Mouse (Mus musculus) heart, adult 10 weeks (tissue): ENCODE measurements around the gene Srd5a1. TPM values are rescaled to one million over a fixed set of nuclear protein-coding genes. Genes with fewer than 3 reads are reported as not detected.

Experiments used
- polyA plus RNA-seq: library from polyadenylated mRNA; stranded (reverse); fragments of 350-450 nt; fragmentation: Illumina TruSeq; extraction: RNeasy Lipid Tissue Mini Kit (QIAGEN cat#74804); gene quantifications from one replicate; pipeline ENCODE4 v1.2.3, GENCODE M21; 2014; ENCODE audit warnings: low read depth, low replicate concordance

Gene Srd5a1
- polyA plus RNA-seq, result 0.81 TPM

DNA sequence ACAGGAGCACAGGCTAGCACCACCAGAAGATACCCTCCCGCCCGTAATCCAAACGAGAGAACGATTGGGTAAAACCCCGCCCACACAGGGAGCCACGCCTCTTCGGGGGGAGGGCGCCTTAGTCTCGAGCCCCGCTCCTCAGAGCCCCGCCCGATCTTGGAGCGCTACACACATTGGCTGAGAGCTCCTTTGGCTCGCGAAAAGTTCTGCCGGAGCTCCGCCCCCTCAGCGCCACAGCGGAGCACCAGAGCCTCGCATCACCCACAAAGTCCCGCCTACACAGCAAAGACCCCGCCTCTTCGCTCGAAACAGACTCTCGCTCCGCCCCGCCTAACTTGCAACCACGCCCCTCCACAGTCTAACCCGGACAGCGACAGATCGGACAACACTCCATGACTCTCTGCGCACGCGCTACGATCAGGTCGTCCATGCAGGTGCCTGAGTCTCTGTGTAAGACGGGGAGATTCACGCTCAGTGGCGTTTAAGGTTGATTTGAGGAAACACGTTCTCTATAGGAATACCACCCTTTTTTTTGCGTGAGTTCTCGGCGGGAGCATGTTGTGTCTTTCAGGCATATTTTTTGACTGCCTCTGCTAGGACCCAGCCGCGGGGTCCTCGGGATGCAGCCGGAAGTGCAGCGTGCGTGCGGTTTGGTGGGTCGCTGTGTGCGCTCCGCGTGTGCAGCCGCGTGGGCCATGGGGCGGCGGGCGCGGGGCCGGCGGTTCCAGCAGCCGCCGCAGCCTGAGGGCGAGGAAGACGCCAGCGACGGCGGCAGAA lies at the start of gene Srd5a1:
TSS of gene Srd5a1 (minus strand) at position 45 of the 777 bp plus-strand sequence.

DNA sequence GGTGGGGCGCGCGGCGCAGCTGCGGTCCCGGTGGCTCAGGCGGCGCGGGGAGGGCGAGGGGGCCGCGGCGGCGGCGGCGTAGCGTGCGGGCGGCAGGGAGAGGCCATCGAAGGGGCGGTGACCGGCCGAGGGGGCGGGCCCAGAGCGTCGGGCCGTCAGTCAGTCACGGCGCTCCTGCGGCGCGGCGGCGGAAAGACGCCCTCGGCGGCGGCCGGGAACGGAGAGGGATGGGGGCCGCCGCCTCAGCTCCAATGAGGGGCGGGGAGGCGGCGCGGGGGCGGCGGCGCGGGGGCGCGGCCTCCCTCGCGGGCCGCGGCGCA lies 76.9 kb downstream of the Srd5a1 start, which contains the start of gene Tent4a:
TSS of gene Tent4a (minus strand) at position 284 of the 320 bp plus-strand sequence.

DNA sequence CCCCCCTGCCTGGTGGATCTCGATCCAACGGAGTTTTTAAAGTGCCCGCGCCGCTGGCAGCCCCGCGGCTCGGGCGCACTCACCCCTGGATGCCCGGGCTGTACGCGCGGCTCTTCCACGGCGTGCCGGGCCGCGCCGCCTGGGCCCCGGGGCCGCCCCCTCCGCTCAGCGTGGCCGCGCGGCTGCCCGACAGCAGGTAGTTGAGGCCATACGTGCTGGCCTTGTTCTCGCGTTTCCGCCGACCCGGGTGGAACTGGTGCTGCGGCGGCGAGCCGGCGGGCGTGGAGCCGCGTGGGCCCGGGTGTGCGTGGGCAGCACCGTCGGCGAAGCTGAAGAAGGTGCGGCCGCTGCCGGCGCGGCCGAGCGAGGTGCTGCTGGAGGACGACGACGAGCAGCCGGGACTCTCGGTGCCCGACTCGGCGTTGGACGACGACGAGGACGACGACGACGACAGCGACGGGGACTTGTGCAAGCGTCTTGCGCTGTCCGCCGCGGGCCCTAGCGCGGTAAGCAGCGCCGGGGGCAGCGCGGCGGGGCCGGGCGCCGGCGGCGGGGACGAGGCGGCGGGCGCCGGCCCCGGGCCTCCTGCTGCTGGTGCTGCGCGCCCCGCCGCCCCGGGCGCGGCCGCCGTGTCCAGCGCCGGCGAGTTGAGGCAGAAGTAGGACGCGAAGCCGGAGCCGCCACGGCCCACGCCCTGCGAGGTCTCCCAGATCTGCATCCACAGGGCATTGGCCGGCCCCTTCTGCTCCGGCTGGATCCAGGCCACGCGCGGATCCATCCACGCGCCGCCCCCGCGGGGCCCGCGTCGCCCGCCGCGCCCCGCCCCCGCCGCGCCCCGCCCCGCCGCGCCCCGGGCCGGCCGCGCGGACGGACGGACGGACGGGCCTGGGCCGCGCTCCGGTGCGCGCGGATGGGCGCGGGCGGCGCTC lies 77.6 kb downstream of the Srd5a1 start, which contains the start of gene Nsun2:
TSS of gene Nsun2 (plus strand) at position 342 of the 929 bp plus-strand sequence.

Other genes starting within 250 kb of the Srd5a1 start
- gene Nsun2, start 77.7 kb downstream of the Srd5a1 start, polyA plus RNA-seq, result 41.1 TPM
- gene Tent4a, start 76.8 kb downstream of the Srd5a1 start, polyA plus RNA-seq, result 8.6 TPM
- gene Ube2ql1, start 128.4 kb upstream of the Srd5a1 start, polyA plus RNA-seq, result 8.9 TPM
- gene Med10, start 191.0 kb upstream of the Srd5a1 start, polyA plus RNA-seq, result 29.1 TPM